Mouse (Mus musculus): ENCODE data around the gene Tollip.
"Not testable (repeated sequence)": the region's sequence is repeated elsewhere in the genome, so short reads cannot be mapped to it uniquely, and the experiment has no call there.

Tollip gene

GRCm38 (mm10) chr7:141934128-141934898 is 16.0 kb upstream of the Tollip start:
- no peak for DNase-seq (ENCODE audit: low spot score in 2 of 2)

- DNase-seq (ENCODE audit: low spot score in 2 of 2), result no peak
Observed at GRCm38 (mm10) chr7:141928642-141929041, 10.3 kb upstream of the Tollip start.

- DNase-seq (ENCODE audit: low spot score in 2 of 2), result peak; percentile 62 to 90
Observed at GRCm38 (mm10) chr7:141924917-141925316, 6.6 kb upstream of the Tollip start.

GRCm38 (mm10) chr7:141924121-141924520 is 5.8 kb upstream of the Tollip start:
- DNase-seq (ENCODE audit: low spot score in 2 of 2), result not testable (repeated sequence)

- DNase-seq (ENCODE audit: low spot score in 2 of 2), result no peak
Observed at GRCm38 (mm10) chr7:141911305-141911704, 7.0 kb downstream of the Tollip start.

GRCm38 (mm10) chr7:141908591-141908990 is 9.7 kb downstream of the Tollip start:
- no peak for DNase-seq (ENCODE audit: low spot score in 2 of 2)

- DNase-seq (ENCODE audit: low spot score in 2 of 2), result no peak
Observed at GRCm38 (mm10) chr7:141902791-141903190, 15.5 kb downstream of the Tollip start.

GRCm38 (mm10) chr7:141902269-141902729 is 16.0 kb downstream of the Tollip start:
- DNase-seq (ENCODE audit: low spot score in 2 of 2), result peak; percentile 100

- no peak for DNase-seq (ENCODE audit: low spot score in 2 of 2)
Observed at GRCm38 (mm10) chr7:141901825-141902224, 16.5 kb downstream of the Tollip start.

- DNase-seq (ENCODE audit: low spot score in 2 of 2), result no peak
Observed at GRCm38 (mm10) chr7:141892151-141892550, 26.2 kb downstream of the Tollip start.

- DNase-seq (ENCODE audit: low spot score in 2 of 2), result no peak
Observed at GRCm38 (mm10) chr7:141878813-141879212, 39.5 kb downstream of the Tollip start.

GRCm38 (mm10) chr7:141874891-141875290 is 43.4 kb downstream of the Tollip start:
- no peak for DNase-seq (ENCODE audit: low spot score in 2 of 2)

GRCm38 (mm10) chr7:141870553-141870952 is 47.8 kb downstream of the Tollip start:
- no peak for DNase-seq (ENCODE audit: low spot score in 2 of 2)

- DNase-seq (ENCODE audit: low spot score in 2 of 2), result no peak
Observed at GRCm38 (mm10) chr7:141869644-141870043, 48.7 kb downstream of the Tollip start.

GRCm38 (mm10) chr7:141861046-141861445 is 57.3 kb downstream of the Tollip start:
- no peak for DNase-seq (ENCODE audit: low spot score in 2 of 2)

GRCm38 (mm10) chr7:141840354-141840753 is 78.0 kb downstream of the Tollip start:
- DNase-seq (ENCODE audit: low spot score in 2 of 2), result no peak

GRCm38 (mm10) chr7:141838779-141839178 is 79.5 kb downstream of the Tollip start, which contains the start of gene Muc5b:
TSS of gene Muc5b (plus strand) at chr7:141839070.
- no peak for DNase-seq (ENCODE audit: low spot score in 2 of 2)

GRCm38 (mm10) chr7:141836423-141836822 is 81.9 kb downstream of the Tollip start:
- no peak for DNase-seq (ENCODE audit: low spot score in 2 of 2)

GRCm38 (mm10) chr7:141835941-141836340 is 82.4 kb downstream of the Tollip start:
- no peak for DNase-seq (ENCODE audit: low spot score in 2 of 2)

Data from spleen, postnatal 4 days (tissue).